Mouse (Mus musculus) megakaryocyte, embryonic 14.5 days (primary cell): ENCODE data around the gene Pik3cd.

Experiments
- FLI1 ChIP-seq: IDR thresholded peaks from 2 replicates; pipeline ENCODE4 v1.6.1; 2012; ENCODE audit warnings: low read length, inconsistent platforms, mixed read lengths
- GATA1 ChIP-seq: IDR thresholded peaks from 3 replicates; pipeline ENCODE4 v1.6.1; 2012; ENCODE audit warnings: mixed read lengths, low read length, inconsistent platforms, borderline replicate concordance

DNA sequence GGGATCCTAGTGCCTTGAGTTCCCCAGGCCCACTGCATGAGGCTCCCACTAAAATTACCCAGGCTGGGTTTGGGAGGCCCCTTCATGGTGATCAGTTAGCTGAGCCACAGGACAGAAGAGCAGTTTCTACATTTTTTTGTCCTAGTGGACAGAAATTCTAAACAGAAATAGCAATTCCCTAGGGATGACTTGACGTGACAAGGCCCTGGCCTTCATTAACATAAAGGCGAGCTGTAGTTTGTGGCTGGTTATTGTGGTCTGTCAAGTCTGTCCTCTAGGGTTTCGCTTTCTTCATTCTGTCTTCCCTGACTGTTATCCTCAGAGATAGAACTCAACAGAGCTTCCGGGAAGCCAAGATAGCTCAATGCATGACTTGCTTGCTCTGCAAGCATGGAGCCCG lies 60.4 kb downstream of the Pik3cd start:
- TF ChIP-seq GATA1 (no peak), FLI1 (no peak)
